Mouse (Mus musculus): ENCODE measurements at regions not wholly inside any gene's neighbourhood (a gene's known extent, or its start where the extent isn't known, plus 50 kb on each side); places are given as distances from the start of the nearest gene placed in this dataset.

DNA sequence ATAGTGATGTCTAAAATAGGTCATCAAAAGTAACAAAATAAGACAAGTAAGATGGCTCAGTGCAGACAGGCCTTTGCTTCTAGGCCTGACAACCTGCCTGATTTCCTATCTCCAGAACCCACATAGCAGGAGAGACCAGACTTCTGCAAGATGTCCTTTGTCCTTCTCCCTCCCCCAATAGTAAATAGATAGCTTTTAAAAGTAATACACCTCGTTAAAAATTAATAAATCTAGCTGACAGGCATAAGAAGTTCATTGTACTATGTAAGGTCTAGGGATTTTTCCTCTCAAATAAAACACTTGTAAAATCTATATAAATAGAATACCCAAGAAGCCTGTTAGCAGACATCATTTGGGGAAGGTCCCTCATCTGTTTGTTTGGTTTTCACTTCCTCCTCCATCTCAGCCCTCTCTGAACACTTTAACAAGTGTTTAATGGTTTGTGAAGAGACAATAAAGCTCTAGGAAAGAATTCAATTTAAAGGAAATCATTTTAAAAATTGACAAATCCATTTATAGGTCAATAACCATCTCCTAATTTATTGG lies 67.2 kb upstream of the Jade1 start:
- no peak for TF ChIP-seq POLR2A (IDR thresholded peaks at IDR 0.05; ENCODE audit: low read depth, low read length)
- TF ChIP-seq CTCF (IDR thresholded peaks at IDR 0.05; ENCODE audit: extremely low read depth, insufficient read depth, insufficient read length, insufficient replicate concordance): no peak
